Mouse (Mus musculus): ENCODE data around the gene Mtnr1b. TPM values are rescaled to one million over a fixed set of nuclear protein-coding genes. Genes with fewer than 3 reads are reported as not detected.

The Mtnr1b gene
- total RNA-seq (2021) (not detected), polyA plus RNA-seq (2012; rRNA removed) (not detected in 2 replicates)
- long read RNA-seq = 0 reads

GRCm38 (mm10) chr9:15874506-15875160 is at the start of gene Mtnr1b:
Gene Mtnr1b (minus strand): TSS chr9:15874556.
- no peak for DNase-seq

DNA sequence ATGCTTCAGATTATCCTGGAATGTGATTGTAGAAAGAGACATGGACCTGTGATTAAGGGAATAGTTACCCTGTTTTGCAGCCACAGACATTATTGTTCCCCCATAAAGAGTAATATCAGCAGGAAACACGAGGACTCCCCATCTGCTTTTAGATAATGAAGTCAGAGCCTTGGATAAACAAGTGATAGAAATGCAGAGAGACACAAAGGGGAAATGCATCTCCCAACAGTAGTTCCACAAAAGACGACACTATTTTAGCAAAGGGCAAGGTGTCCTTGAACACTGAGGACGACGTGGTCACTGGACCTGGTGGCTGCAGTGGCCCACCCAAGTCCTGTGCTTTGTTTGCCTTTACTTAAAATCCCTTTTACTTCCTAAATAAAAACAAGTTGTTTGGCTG is 45.9 kb upstream of the Mtnr1b start:
- no peak for DNase-seq

GRCm38 (mm10) chr9:15919373-15920005 is 45.1 kb upstream of the Mtnr1b start:
- DNase-seq = peak; percentile 9

GRCm38 (mm10) chr9:15916600-15916999 is 42.2 kb upstream of the Mtnr1b start:
- DNase-seq = no peak

- no peak for DNase-seq
Observed at GRCm38 (mm10) chr9:15912735-15913134, 38.4 kb upstream of the Mtnr1b start.

DNA sequence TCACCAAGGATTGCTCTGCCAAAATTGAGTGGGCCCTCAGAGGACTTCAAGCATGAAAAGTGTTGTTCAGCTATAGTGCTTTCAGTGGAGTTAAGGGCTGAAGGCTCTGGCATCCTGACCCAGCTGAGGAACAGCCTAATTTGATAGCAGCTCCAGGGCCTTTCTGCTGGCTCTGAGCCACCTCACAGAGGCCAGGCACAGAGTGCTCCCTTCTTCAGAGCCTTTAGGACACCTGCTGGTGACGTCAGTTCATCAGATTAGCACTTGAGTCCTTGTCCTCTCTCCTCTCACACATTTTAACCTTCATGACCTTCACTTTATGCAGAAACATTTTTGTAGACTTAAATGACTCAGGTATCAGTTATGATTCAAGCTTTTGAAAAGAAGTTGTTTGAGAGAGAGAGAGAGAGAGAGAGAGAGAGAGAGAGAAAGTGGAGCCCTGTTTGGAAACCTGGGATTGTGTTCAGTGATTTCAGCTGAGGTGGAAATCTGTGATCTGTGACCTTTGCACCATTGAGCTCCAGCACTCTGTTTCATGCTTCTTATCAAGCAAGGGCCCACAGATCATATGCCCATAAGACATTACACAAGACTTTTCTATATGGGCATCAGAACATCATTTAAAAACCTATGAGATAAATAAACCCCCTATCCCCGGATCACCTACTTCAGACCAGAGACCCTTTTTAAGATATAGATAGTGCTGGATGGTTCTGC is 35.2 kb upstream of the Mtnr1b start:
- no peak for DNase-seq

GRCm38 (mm10) chr9:15903948-15904750 is 29.8 kb upstream of the Mtnr1b start:
- DNase-seq = no peak

- no peak for DNase-seq
Observed at GRCm38 (mm10) chr9:15898112-15898511, 23.8 kb upstream of the Mtnr1b start.

DNA sequence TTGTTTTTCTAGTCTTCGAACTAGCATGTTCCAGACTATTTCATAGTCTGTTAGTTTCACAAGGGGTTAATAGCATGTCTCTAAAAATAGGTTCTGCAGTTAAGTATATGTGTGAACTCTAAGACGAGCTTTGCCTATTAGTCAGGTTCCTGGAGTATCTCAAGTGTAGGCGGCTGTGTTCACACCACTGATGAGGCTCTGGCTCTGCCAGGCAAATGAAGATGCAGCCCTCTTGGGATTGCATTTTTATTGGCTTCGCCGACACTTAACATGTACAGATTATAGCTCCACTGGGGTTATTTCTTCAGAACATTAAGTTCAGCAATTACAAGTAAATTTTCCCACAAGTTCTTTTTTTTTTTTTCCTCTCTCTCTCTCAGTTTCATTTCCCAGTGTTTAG is 12.4 kb upstream of the Mtnr1b start:
- no peak for DNase-seq

DNA sequence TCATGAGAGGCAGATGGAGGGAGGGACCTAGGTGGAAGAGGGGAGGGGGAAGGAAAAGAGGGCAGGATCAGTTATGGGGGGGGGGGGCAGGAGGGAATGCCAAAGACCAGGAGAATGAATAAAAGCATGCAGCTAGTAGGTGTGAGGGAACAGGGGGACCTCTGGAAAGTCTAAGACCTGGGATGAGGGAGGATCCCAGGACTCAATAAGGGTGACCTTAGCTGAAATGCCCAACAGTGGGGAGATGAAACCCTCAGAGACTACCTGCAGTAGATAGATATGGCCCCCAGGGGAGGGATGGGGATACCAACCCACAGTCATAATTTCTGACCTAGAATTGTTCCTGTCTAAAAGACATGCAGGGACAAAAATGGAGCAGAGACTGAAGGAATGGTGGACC is 6.4 kb upstream of the Mtnr1b start:
- DNase-seq = no peak

GRCm38 (mm10) chr9:15880160-15880603 is 5.8 kb upstream of the Mtnr1b start:
- peak; percentile 23 for DNase-seq

- DNase-seq = no peak
Observed at GRCm38 (mm10) chr9:15870013-15870412, 4.3 kb downstream of the Mtnr1b start.

DNA sequence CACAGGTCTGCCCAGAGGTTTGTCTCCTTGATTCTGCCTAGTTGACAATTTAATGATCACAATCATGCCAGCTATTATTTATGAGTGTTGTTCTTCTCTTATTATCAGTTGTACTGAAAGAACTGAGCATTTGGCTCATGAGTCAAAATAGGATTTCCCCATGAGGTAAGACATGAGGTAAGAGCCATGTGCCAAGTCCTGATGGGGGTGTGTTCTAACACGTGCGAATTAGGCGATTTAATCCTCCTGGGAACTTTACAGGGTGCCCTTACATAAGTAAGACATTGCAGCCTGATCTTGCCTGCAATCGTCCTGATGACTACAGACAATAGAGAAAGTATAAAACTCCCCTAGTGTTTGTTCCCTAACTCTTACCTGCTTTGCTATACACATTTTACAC is 4.9 kb downstream of the Mtnr1b start:
- no peak for DNase-seq

- DNase-seq = no peak
Observed at GRCm38 (mm10) chr9:15866280-15867072, 7.9 kb downstream of the Mtnr1b start.

GRCm38 (mm10) chr9:15861402-15861801 is 13.0 kb downstream of the Mtnr1b start:
- DNase-seq = no peak

DNA sequence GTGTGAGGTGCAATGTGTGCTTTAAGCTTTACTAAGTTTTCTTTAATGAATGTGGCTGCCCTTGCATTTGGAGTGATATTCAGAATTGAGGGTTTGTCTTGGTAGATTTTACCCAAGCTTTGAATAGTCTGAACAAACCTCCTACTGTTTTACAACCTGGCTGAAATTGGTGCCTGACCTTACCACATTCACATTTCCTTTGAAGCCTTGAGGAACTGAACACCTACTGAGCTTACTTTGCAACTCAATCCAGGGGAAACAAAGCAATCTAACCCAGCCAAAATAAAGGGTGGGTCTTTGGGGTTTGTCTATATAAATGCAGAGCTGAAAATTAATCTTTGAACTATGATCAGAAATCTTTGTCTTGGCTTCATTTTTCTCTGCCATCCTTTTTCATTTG is 23.6 kb downstream of the Mtnr1b start:
- DNase-seq = no peak

GRCm38 (mm10) chr9:15845390-15845789 is 29.0 kb downstream of the Mtnr1b start:
- DNase-seq = no peak

DNA sequence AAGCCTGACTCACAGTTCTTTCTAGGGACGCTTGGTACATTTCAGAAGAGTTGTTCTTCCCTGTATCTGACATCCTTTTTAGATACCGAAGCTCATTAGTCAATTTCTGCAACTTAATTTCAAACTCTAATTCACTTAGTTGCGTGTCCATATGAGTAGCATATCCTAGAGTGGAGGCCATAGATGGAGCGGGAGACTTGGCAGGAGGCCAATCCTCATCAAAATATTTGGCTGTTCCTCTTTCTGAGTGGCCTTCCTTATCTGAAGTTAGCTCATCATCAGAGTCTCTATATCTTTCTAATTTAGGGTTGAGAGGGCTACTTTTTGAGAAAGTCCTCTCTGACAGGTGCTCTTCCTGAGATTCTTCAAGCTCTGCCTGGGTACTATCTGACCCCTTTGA is 29.4 kb downstream of the Mtnr1b start:
- DNase-seq = peak; percentile 5

DNA sequence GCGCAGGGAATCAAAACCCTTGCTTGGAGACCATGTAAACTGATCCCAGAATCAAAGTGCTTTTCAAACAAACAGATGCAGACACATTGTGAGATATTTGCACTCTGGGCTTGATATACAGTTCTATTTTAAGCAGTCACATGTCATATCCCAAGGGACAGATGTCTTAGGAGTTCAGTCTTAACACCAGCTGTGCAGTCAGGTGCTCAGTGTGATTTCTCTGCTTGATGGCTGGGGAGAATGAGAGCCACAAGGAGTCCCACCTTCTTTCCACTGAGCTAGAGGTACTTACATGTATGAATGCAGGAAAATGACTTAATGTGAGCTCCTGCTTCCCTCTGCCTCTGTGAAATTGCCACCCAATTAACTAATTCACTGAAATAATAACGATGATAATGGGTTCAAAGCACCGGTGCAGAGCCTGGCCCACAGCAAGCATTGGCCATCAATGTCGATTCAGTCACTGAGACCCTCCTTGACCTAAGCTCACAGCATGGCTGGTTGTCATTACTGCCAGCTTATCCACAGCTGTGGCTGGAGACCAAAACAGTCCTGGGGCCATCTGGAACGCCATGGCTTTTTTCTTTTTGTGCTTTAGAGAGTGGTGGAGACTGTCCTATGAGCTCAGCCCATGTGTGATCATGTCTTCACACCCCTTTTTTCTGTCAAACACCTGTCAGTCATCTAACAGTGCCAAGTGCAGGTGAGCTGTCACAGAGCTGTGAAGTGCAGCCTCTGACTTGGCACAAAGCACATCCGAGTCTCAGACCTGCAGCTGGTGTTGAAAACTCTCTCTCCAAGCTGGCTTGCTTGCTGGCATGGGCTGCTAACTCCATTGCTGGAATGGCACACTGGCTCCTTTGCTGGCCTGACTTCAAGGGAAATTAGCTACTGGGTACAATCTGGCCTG is 61.1 kb downstream of the Mtnr1b start:
- no peak for DNase-seq

GRCm38 (mm10) chr9:15804296-15804695 is 70.1 kb downstream of the Mtnr1b start:
- DNase-seq = no peak

Measured in adrenal gland, adult 2 months (tissue).